Mouse (Mus musculus) embryonic facial prominence, embryonic 14.5 days (tissue): ENCODE data around the gene Ebi3. TPM values are rescaled to one million over a fixed set of nuclear protein-coding genes. Genes with fewer than 3 reads are reported as not detected.

Experiments
- ATAC-seq: fragments of 200-750 bp; cut with Nextera tagmentation; 2 replicates; pipeline ENCODE4 v1.8.0; 2017; ENCODE audit warnings: low read depth, moderate number of reproducible peaks, moderate TSS enrichment
- DNase-seq: peaks from one replicate; pipeline ENCODE4 v3.0.0-alpha.2; 2015; ENCODE audit warnings: low spot score
- H3K27ac ChIP-seq: fragments of 300-500 bp; sonication (generic); replicated peaks from 2 replicates; pipeline ENCODE4 v1.5.1; 2014; ENCODE audit warnings: low read depth, mild to moderate bottlenecking, low read length, moderate library complexity
- H3K27me3 ChIP-seq: fragments of 300-500 bp; sonication (generic); replicated peaks from 2 replicates; pipeline ENCODE4 v1.6.1; 2014; ENCODE audit warnings: low read length; ENCODE audit not compliant: control insufficient read depth, insufficient read depth
- H3K36me3 ChIP-seq: fragments of 300-500 bp; sonication (generic); 2 replicates; pipeline ENCODE4 v1.6.1; 2014; ENCODE audit warnings: low read length, mixed read lengths; ENCODE audit not compliant: control insufficient read depth, insufficient read depth
- H3K4me1 ChIP-seq: fragments of 300-500 bp; sonication (generic); 2 replicates; pipeline ENCODE4 v1.6.1; 2014; ENCODE audit warnings: antibody characterized with exemption, low read length; ENCODE audit not compliant: control insufficient read depth, insufficient read depth
- H3K4me2 ChIP-seq: fragments of 300-500 bp; sonication (generic); 2 replicates; pipeline ENCODE4 v1.6.1; 2014; ENCODE audit warnings: low read depth, mild to moderate bottlenecking, low read length, moderate library complexity, mixed read lengths
- H3K4me3 ChIP-seq: fragments of 300-500 bp; sonication (generic); 2 replicates; pipeline ENCODE4 v1.5.1; 2014; ENCODE audit warnings: low read depth, mild to moderate bottlenecking, low read length
- H3K9ac ChIP-seq: fragments of 300-500 bp; sonication (generic); 2 replicates; pipeline ENCODE4 v1.6.1; 2014; ENCODE audit warnings: low read depth, mild to moderate bottlenecking, low read length, moderate library complexity, mixed read lengths
- H3K9me3 ChIP-seq: fragments of 300-500 bp; sonication (generic); 2 replicates; pipeline ENCODE4 v1.6.1; 2016; ENCODE audit warnings: low read length; ENCODE audit not compliant: control insufficient read depth
- WGBS: fragments of 180-500 bp; shearing (Covaris S2); extraction: QIAGEN DNeasy Blood & Tissue Kit; methylation state at CpG from one replicate; pipeline ENCODE4 v1.1.7; 2014; 5-methylcytosine and 5-hydroxymethylcytosine counted together
- polyA plus RNA-seq: library from polyadenylated mRNA; unstranded; fragments of >200 nt; fragmentation: Nextera tagmentation; extraction: Ambion mirVana; gene quantifications from 2 replicates; pipeline ENCODE4 v1.2.1, GENCODE M21; 2014

The Ebi3 gene
- polyA plus RNA-seq, 1 experiment from 2014 or later = 4.2 TPM

DNA sequence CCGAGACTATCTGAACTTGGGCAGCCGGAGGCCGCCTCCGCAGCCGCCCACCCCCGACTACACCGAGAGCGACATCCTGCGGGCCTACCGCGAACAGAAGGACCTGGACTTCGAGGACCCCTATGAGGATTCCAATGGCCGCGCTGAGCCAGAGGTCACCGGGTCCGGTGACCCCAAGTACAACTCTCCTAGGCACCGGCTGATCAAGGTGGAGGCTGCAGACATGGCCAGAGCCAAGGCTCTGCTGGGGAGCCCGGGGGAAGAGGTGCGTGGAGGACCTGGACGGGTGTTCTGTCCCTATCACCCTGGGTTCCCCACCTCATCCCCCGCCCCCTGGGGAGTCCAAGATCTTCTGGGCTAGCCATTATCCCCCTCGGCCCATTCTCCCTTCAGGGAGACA is 19.0 kb downstream of the Ebi3 start:
- ATAC-seq = no peak
- Histone ChIP-seq H3K27me3 (peaks cover 10% of the 10 kb centered on the region; the same call in 1 of the 2 replicates), H3K36me3 (peaks cover 23% of the 10 kb centered on the region), H3K4me1 (peaks cover 12% of the 10 kb centered on the region), H3K27ac (no peak overlapping the region), H3K9me3 (no peaks in the 10 kb centered on the region), H3K4me3 (peak overlapping the region; percentile 50), H3K9ac (peak overlapping the region; percentile 76; the same call in 1 of the 2 replicates), H3K4me2 (peak overlapping the region; percentile 74)
- no peak for DNase-seq
- WGBS = 19% methylated on average over 19 of the region's 22 CpGs

DNA sequence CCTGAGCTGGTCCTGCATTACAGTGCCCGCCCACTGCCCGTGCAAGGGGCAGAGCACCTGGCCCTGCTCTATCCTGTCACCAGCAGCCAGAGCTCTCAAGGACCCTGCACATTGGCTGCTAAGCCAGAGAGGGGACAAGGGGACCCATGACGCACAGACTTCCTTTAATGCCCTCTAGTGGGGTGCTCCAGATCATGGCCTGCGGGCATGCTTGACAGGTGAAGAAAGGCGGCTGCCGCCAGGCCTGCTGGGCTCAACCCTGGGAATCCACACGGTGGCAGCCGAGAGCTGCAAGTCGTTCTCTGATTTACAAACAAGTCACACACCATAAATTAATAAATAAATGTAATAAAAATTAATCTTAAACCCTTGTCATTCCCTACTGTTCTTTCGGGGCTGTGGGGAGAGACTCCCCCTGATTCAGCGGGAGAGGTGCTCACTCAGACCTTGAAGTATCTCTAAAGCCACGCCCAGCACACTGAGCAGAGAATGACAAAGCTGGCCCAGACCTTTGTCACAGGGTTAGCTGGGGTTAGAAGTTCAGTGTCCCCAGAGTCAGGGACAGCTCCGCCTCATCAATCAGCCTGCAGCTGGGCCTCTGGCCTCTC is 23.9 kb downstream of the Ebi3 start:
- WGBS = 17% methylated on average over 13 of the region's 13 CpGs
- Histone ChIP-seq H3K4me1 (no peaks in the 10 kb centered on the region), H3K4me2 (no peak overlapping the region), H3K27ac (no peak overlapping the region), H3K9me3 (no peaks in the 10 kb centered on the region), H3K9ac (no peak overlapping the region), H3K27me3 (0 out of 2 replicates have a peak, but pooled peaks cover 2% of the 10 kb centered on the region), H3K36me3 (peaks cover 5% of the 10 kb centered on the region; the same call in 1 of the 2 replicates), H3K4me3 (no peak overlapping the region)
- DNase-seq (peak; percentile 81), ATAC-seq (peak; percentile 70)

GRCm38 (mm10) chr17:55977301-55977700 is 24.9 kb downstream of the Ebi3 start:
- no peak overlapping the region for H3K9ac ChIP-seq
- no peaks in the 10 kb centered on the region for H3K27me3 ChIP-seq
- ATAC-seq = no peak
- H3K4me3 ChIP-seq = no peak overlapping the region
- H3K4me1 ChIP-seq = no peaks in the 10 kb centered on the region
- no peak overlapping the region for H3K4me2 ChIP-seq
- no peaks in the 10 kb centered on the region for H3K9me3 ChIP-seq
- H3K27ac ChIP-seq = no peak overlapping the region
- WGBS = 58% methylated on average over 3 of the region's 3 CpGs
- peaks cover 5% of the 10 kb centered on the region; the same call in 1 of the 2 replicates for H3K36me3 ChIP-seq
- no peak for DNase-seq

- 9% methylated on average over 31 of the region's 35 CpGs for WGBS
- ATAC-seq (peak; percentile 74), DNase-seq (peak; percentile 83)
- Histone ChIP-seq H3K27ac (no peak within 1 kb of the TSS), H3K4me3 (peak within 1 kb of the TSS; percentile 50), H3K9me3 (no peaks in the 10 kb centered on the region), H3K4me1 (no peaks in the 10 kb centered on the region), H3K36me3 (0 out of 2 replicates have a peak, but pooled peaks cover 3% of the 10 kb centered on the region), H3K4me2 (peak within 1 kb of the TSS; percentile 68), H3K27me3 (no peaks in the 10 kb centered on the region), H3K9ac (peak within 1 kb of the TSS; percentile 60)
Observed at GRCm38 (mm10) chr17:55986030-55986961, 33.9 kb downstream of the Ebi3 start, which contains the start of gene Fsd1. Gene Fsd1 (plus strand): TSS chr17:55986509.

GRCm38 (mm10) chr17:55990278-55990898 is 37.9 kb downstream of the Ebi3 start:
- no peak for ATAC-seq
- Histone ChIP-seq H3K4me2 (no peak overlapping the region), H3K4me3 (no peak overlapping the region), H3K9me3 (no peaks in the 10 kb centered on the region), H3K4me1 (no peaks in the 10 kb centered on the region), H3K9ac (no peak overlapping the region), H3K27ac (no peak overlapping the region), H3K36me3 (0 out of 2 replicates have a peak, but pooled peaks cover 6% of the 10 kb centered on the region), H3K27me3 (no peaks in the 10 kb centered on the region)
- DNase-seq = no peak
- WGBS = 76% methylated on average over 7 of the region's 8 CpGs

- no peak overlapping the region for H3K4me3 ChIP-seq
- H3K36me3 ChIP-seq = 0 out of 2 replicates have a peak, but pooled peaks cover 14% of the 10 kb centered on the region
- 88% methylated on average over 15 of the region's 15 CpGs for WGBS
Observed at GRCm38 (mm10) chr17:55996007-55996406, 43.6 kb downstream of the Ebi3 start.

DNA sequence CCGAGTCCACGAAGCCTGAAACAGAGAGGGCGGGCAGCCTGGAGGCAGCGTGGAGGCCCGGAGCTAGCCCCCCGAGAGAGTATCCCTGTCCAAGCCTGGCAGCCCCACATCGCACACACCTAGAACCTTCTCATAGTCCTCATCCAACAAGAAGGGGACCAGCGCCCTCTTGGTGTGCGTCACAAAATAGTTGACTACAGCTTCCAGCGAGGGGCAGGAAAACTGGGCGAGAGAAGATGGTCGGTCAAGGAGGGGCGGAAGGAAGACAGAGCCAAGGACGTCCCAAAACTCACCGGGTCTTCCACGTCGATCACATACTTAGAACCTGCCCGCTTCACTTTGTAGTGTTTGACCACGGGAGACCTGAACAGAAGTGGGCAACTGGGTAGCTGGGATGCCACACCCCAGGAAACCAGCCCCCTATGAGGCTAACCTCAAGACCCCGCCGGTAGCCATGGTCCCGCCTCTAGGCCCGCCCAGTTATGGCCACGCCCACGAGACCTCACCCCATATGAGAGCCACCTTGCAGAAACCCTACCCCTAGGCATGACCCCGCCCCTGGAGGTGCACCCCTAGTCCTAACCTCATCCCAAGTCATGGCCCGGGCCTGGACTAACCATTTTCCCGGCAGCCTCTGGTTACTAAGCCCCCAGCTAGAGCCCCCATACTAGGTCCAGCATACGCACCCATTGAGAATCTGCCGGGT is 47.5 kb downstream of the Ebi3 start:
- ATAC-seq (peak; percentile 34; the same call in 1 of the 2 replicates), DNase-seq (no peak)
- H3K4me2 ChIP-seq = peak overlapping the region; percentile 40
- 0 out of 2 replicates have a peak, but pooled peaks cover 2% of the 10 kb centered on the region for H3K4me1 ChIP-seq
- H3K9ac ChIP-seq = no peak overlapping the region; the same call in 1 of the 2 replicates
- H3K27me3 ChIP-seq = no peaks in the 10 kb centered on the region; the same call in 1 of the 2 replicates
- H3K4me3 ChIP-seq = peak overlapping the region; percentile 20
- H3K27ac ChIP-seq = no peak overlapping the region
- H3K36me3 ChIP-seq = 0 out of 2 replicates have a peak, but pooled peaks cover 11% of the 10 kb centered on the region
- WGBS = 10% methylated on average over 28 of the region's 30 CpGs
- no peaks in the 10 kb centered on the region for H3K9me3 ChIP-seq

More at GRCm38 (mm10) chr17:55996007-55996406, 43.6 kb downstream of the Ebi3 start:
- ATAC-seq = no peak
- Histone ChIP-seq H3K27me3 (no peaks in the 10 kb centered on the region; the same call in 1 of the 2 replicates), H3K4me2 (no peak overlapping the region), H3K27ac (no peak overlapping the region), H3K9ac (no peak overlapping the region), H3K4me1 (0 out of 2 replicates have a peak, but pooled peaks cover 2% of the 10 kb centered on the region), H3K9me3 (no peaks in the 10 kb centered on the region)
- no peak for DNase-seq
